In genomic region chr6:72566044-72566443, GRCm38 (mm10) we compare ENCODE assay signal across 8 mouse cellular contexts. TPM values are rescaled to one million over a fixed set of nuclear protein-coding genes. Genes with fewer than 3 reads are reported as not detected.
DNase-seq lines count a peak whose midpoint lies in the region; ATAC-seq and TF ChIP-seq lines count a peak whose summit lies in the region.

No protein-coding gene starts in this region.

- H3K4me2 ChIP-seq in hindbrain, embryonic 11.5 days (replicated peaks; ENCODE audit: low read depth, low read length): no peak overlapping the region

- no peak overlapping the region for H3K4me3 ChIP-seq in MEL (ENCODE audit: control insufficient read depth in 1 of 2, insufficient read depth in 1 of 2, low read depth in 2 of 2, low read length in 2 of 2)
- H3K4me3 ChIP-seq in cerebellum, adult 2 months (replicated peaks; ENCODE audit: insufficient read depth, low read depth, low read length): no peak overlapping the region
- no peak overlapping the region for H3K4me3 ChIP-seq in hindbrain, embryonic 11.5 days (ENCODE audit: low read depth, low read length)

- peak; percentile 89 for DNase-seq in MEL (ENCODE audit: low read depth, low spot score)
- peak; percentile 76 to 85 for DNase-seq in cerebellum, adult 2 months
- peak; percentile 83 for DNase-seq in forelimb bud, embryonic 11.5 days (ENCODE audit: low read depth, low spot score)
- peak; percentile 89 for DNase-seq in hindbrain, embryonic 11.5 days (ENCODE audit: low spot score)
- peak; percentile 95 to 96 for DNase-seq in layer of hippocampus, postnatal 10 days (ENCODE audit: low spot score in 2 of 2)
- DNase-seq in lung, postnatal 10 days: peak; percentile 94
- DNase-seq in ovary, postnatal 36 days (ENCODE audit: low spot score): peak; percentile 78
- DNase-seq in thymus, postnatal 14 days: peak; percentile 87

- no peaks in the 10 kb centered on the region for H3K27me3 ChIP-seq in MEL (ENCODE audit: control insufficient read depth in 1 of 2, insufficient read depth in 2 of 2, low read length in 2 of 2)
- no peaks in the 10 kb centered on the region for H3K27me3 ChIP-seq in cerebellum, adult 2 months (ENCODE audit: control insufficient read depth, insufficient read depth, low read length)
- H3K27me3 ChIP-seq in hindbrain, embryonic 11.5 days (ENCODE audit: control insufficient read depth, insufficient read depth, low read length): no peaks in the 10 kb centered on the region

- no peak for TF ChIP-seq POLR2A in MEL (IDR thresholded peaks at IDR 0.05; ENCODE audit: control insufficient read depth in 1 of 2, insufficient read depth in 1 of 2, low read depth in 1 of 2, low read length in 2 of 2, poor library complexity in 1 of 2)
- TF ChIP-seq POLR2A in cerebellum, adult 2 months (IDR thresholded peaks at IDR 0.05; ENCODE audit: borderline replicate concordance, insufficient read depth, low read length): no peak

- WGBS in cerebellum, adult 2 months: 2% methylated on average over 4 of the region's 4 CpGs
- WGBS in hindbrain, embryonic 11.5 days: 7% methylated on average over 4 of the region's 4 CpGs

- TF ChIP-seq RAD21 in MEL (IDR thresholded peaks at IDR 0.05; ENCODE audit: low read depth, low read length): peak; percentile 95

- peak; percentile 74 for ATAC-seq in hindbrain, embryonic 11.5 days (ENCODE audit: low FRiP score)

- H3K4me1 ChIP-seq in MEL (ENCODE audit: control insufficient read depth in 1 of 2, insufficient read depth in 2 of 2, low read length in 2 of 2): no peaks in the 10 kb centered on the region
- peaks cover 7% of the 10 kb centered on the region for H3K4me1 ChIP-seq in cerebellum, adult 2 months (ENCODE audit: control insufficient read depth, insufficient read depth, low read length)
- H3K4me1 ChIP-seq in hindbrain, embryonic 11.5 days (replicated peaks; ENCODE audit: control insufficient read depth, insufficient read depth, low read length): no peaks in the 10 kb centered on the region

- H3K9me3 ChIP-seq in MEL (replicated peaks; ENCODE audit: insufficient read depth, low read length): no peaks in the 10 kb centered on the region
- no peaks in the 10 kb centered on the region for H3K9me3 ChIP-seq in hindbrain, embryonic 11.5 days (ENCODE audit: control insufficient read depth, low read length)

- H3K79me2 ChIP-seq in MEL (ENCODE audit: control insufficient read depth, insufficient read depth, low read length, poor library complexity): no peaks in the 10 kb centered on the region

- peak overlapping the region; percentile 23 for H3K9ac ChIP-seq in MEL (ENCODE audit: control insufficient read depth, low read depth, low read length, poor library complexity, severe bottlenecking)
- H3K9ac ChIP-seq in hindbrain, embryonic 11.5 days (ENCODE audit: low read depth, low read length): 0 out of 2 replicates have a peak overlapping the region, but pooled peaks have one; percentile 7

- no peak overlapping the region for H3K27ac ChIP-seq in MEL (ENCODE audit: control insufficient read depth, low read depth, low read length)
- H3K27ac ChIP-seq in cerebellum, adult 2 months (ENCODE audit: insufficient read depth, low read length): no peak overlapping the region
- H3K27ac ChIP-seq in hindbrain, embryonic 11.5 days (ENCODE audit: low read depth, low read length): no peak overlapping the region

- TF ChIP-seq CTCF in MEL (IDR thresholded peaks at IDR 0.05 in 2 of 3, conservative IDR thresholded peaks at IDR 0.05 in 1 of 3; ENCODE audit: control insufficient read depth in 1 of 3, insufficient read depth in 1 of 3, low read depth in 2 of 3, low read length in 3 of 3, poor library complexity in 1 of 3, severe bottlenecking in 1 of 3): peak; percentile 75 to 98 (median 83)
- peak; percentile 87 for TF ChIP-seq CTCF in cerebellum, adult 2 months (IDR thresholded peaks at IDR 0.05; ENCODE audit: borderline replicate concordance, insufficient read depth, low read depth, low read length)

- peaks cover 0 to 4% of the 10 kb centered on the region in 2 experiments; a peak in 2 of 4 replicates for H3K36me3 ChIP-seq in MEL (ENCODE audit: control insufficient read depth in 1 of 2, insufficient read depth in 2 of 2, low read length in 2 of 2)
- H3K36me3 ChIP-seq in hindbrain, embryonic 11.5 days (ENCODE audit: control insufficient read depth, insufficient read depth, low read length): no peaks in the 10 kb centered on the region

- TF ChIP-seq EP300 in MEL (IDR thresholded peaks at IDR 0.05; ENCODE audit: low read depth in 1 of 2, low read length in 2 of 2): no peak

TF ChIP-seq in MEL, 35 proteins besides CTCF, POLR2A, EP300 and RAD21:
- TF ChIP-seq POLR2AphosphoS2 (IDR thresholded peaks at IDR 0.05; ENCODE audit: low read length) (no peak), E2F4 (IDR thresholded peaks at IDR 0.05; ENCODE audit: borderline replicate concordance, low read depth, low read length) (no peak), ZMIZ1 (IDR thresholded peaks at IDR 0.05; ENCODE audit: low read depth, low read length) (no peak), JUND (IDR thresholded peaks at IDR 0.05; ENCODE audit: low read depth, low read length) (no peak), SIN3A (IDR thresholded peaks at IDR 0.05; ENCODE audit: low read length) (peak; percentile 59; the same call in 1 of the 2 replicates), RCOR1 (IDR thresholded peaks at IDR 0.05; ENCODE audit: low read depth, low read length) (no peak), SMC3 (IDR thresholded peaks at IDR 0.05; ENCODE audit: low read depth, low read length) (peak; percentile 97), USF1 (IDR thresholded peaks at IDR 0.05; ENCODE audit: low read depth, low read length) (no peak), TCF12 (IDR thresholded peaks at IDR 0.05; ENCODE audit: low read depth, low read length) (no peak), MAZ (IDR thresholded peaks at IDR 0.05; ENCODE audit: low read depth, low read length) (peak; percentile 40; the same call in 1 of the 2 replicates), NRF1 (IDR thresholded peaks at IDR 0.05; ENCODE audit: insufficient read depth, low read depth, low read length, poor library complexity, severe bottlenecking) (0 out of 2 replicates have a peak, but pooled peaks have one; percentile 12), MEF2A (IDR thresholded peaks at IDR 0.05; ENCODE audit: extremely low read depth, insufficient replicate concordance, low read depth, low read length, poor library complexity, severe bottlenecking) (no peak), ELF1 (IDR thresholded peaks at IDR 0.05; ENCODE audit: low read depth, low read length) (peak; percentile 56; the same call in 1 of the 2 replicates), MXI1 (IDR thresholded peaks at IDR 0.05; ENCODE audit: low read depth, low read length) (no peak), ZC3H11A (IDR thresholded peaks at IDR 0.05; ENCODE audit: low read depth, low read length) (peak; percentile 96), TAL1 (IDR thresholded peaks at IDR 0.05; ENCODE audit: low read length) (no peak), ZNF384 (IDR thresholded peaks at IDR 0.05; ENCODE audit: low read depth, low read length) (0 out of 2 replicates have a peak, but pooled peaks have one; percentile 14), MYB (IDR thresholded peaks at IDR 0.05; ENCODE audit: low read depth, low read length) (no peak), KAT2A (conservative IDR thresholded peaks at IDR 0.05; ENCODE audit: low read depth, low read length) (no peak)

RNA-seq across cellular contexts. Expression of gene Capg, which starts 21.9 kb away (rescaled TPM):
- total RNA-seq in MEL (2012; rRNA removed): 222 and 241 TPM in 2 replicates
- 100 to 1,000 TPM in 1 of 2 experiments, not detected in 1; 283 TPM for polyA plus RNA-seq in MEL (2012; ENCODE audit: insufficient read depth in 1 of 2, insufficient read length in 2 of 2, low read depth in 1 of 2, low replicate concordance in 2 of 2, missing spikeins in 1 of 2)
- polyA plus RNA-seq in cerebellum, adult 2 months (2012; rRNA removed): 3.6 and 4.8 TPM in 2 replicates
- 10.4 TPM in 2 replicates for polyA plus RNA-seq in hindbrain, embryonic 11.5 days (2014; fragmentation: Nextera tagmentation; extraction: Ambion mirVana)
- total RNA-seq in layer of hippocampus, postnatal 10 days (2021): 1 to 10 TPM; 2.1 to 3.4 TPM

RNA-seq across cellular contexts. Expression of gene Elmod3, which starts 32.2 kb away (rescaled TPM):
- 4.2 and 4.6 TPM in 2 replicates for total RNA-seq in MEL (2012; rRNA removed)
- polyA plus RNA-seq in MEL (2012; ENCODE audit: insufficient read depth in 1 of 2, insufficient read length in 2 of 2, low read depth in 1 of 2, low replicate concordance in 2 of 2, missing spikeins in 1 of 2): 10 to 100 TPM in 1 of 2 experiments, not detected in 1; 14.1 TPM
- 32.5 and 32.7 TPM in 2 replicates for polyA plus RNA-seq in cerebellum, adult 2 months (2012; rRNA removed)
- 17.7 and 18.5 TPM in 2 replicates for polyA plus RNA-seq in hindbrain, embryonic 11.5 days (2014; fragmentation: Nextera tagmentation; extraction: Ambion mirVana)
- total RNA-seq in layer of hippocampus, postnatal 10 days (2021): 10 to 100 TPM; 19.1 to 19.7 TPM

RNA-seq across cellular contexts. Expression of gene Retsat, which starts 32.2 kb away (rescaled TPM):
- 35.1 and 40.3 TPM in 2 replicates for total RNA-seq in MEL (2012; rRNA removed)
- 10 to 100 TPM in 1 of 2 experiments, not detected in 1; 61.5 TPM for polyA plus RNA-seq in MEL (2012; ENCODE audit: insufficient read depth in 1 of 2, insufficient read length in 2 of 2, low read depth in 1 of 2, low replicate concordance in 2 of 2, missing spikeins in 1 of 2)
- 13.7 and 15.6 TPM in 2 replicates for polyA plus RNA-seq in cerebellum, adult 2 months (2012; rRNA removed)
- polyA plus RNA-seq in hindbrain, embryonic 11.5 days (2014; fragmentation: Nextera tagmentation; extraction: Ambion mirVana): 6.0 and 7.4 TPM in 2 replicates
- 10 to 100 TPM; 34.3 to 35.6 TPM for total RNA-seq in layer of hippocampus, postnatal 10 days (2021)

RNA-seq across cellular contexts. Expression of gene Sh2d6, which starts 44.5 kb away (rescaled TPM):
- not detected in 2 replicates for total RNA-seq in MEL (2012; rRNA removed)
- under 1 TPM in 1 of 2 experiments, not detected in 1; 0.17 TPM for polyA plus RNA-seq in MEL (2012; ENCODE audit: insufficient read depth in 1 of 2, insufficient read length in 2 of 2, low read depth in 1 of 2, low replicate concordance in 2 of 2, missing spikeins in 1 of 2)
- 0.78 and 0.79 TPM in 2 replicates for polyA plus RNA-seq in cerebellum, adult 2 months (2012; rRNA removed)
- polyA plus RNA-seq in hindbrain, embryonic 11.5 days (2014; fragmentation: Nextera tagmentation; extraction: Ambion mirVana): 0.45 and 0.66 TPM in 2 replicates
- under 1 TPM; 0.67 to 0.78 TPM for total RNA-seq in layer of hippocampus, postnatal 10 days (2021)

RNA-seq across cellular contexts. Expression of gene Tgoln1, which starts 50.8 kb away (rescaled TPM):
- 19.3 and 23.9 TPM in 2 replicates for total RNA-seq in MEL (2012; rRNA removed)
- 100 to 1,000 TPM in 1 of 2 experiments, 10 to 100 TPM in 1; 20.6 to 106 TPM for polyA plus RNA-seq in MEL (2012; ENCODE audit: insufficient read depth in 1 of 2, insufficient read length in 2 of 2, low read depth in 1 of 2, low replicate concordance in 2 of 2, missing spikeins in 1 of 2)
- polyA plus RNA-seq in cerebellum, adult 2 months (2012; rRNA removed): 96.1 and 96.8 TPM in 2 replicates
- polyA plus RNA-seq in hindbrain, embryonic 11.5 days (2014; fragmentation: Nextera tagmentation; extraction: Ambion mirVana): 41.5 and 42.3 TPM in 2 replicates
- 10 to 100 TPM; 49.7 to 51.1 TPM for total RNA-seq in layer of hippocampus, postnatal 10 days (2021)

Comparison
In these comparisons a context has a peak if more than half of its experiments do, and no peak if none do; other contexts are left out.
1. RNA of gene Capg, which starts 21.9 kb away (polyA plus RNA-seq): 283 TPM in MEL; 10.4 TPM in hindbrain, embryonic 11.5 days and 3.6 to 4.8 TPM in cerebellum, adult 2 months; every median in the first group is over 10 times any median in the second.
2. Peak in every context shown above with its lines, with median percentiles within 50 percentile points of each other: DNase-seq.